Mouse (Mus musculus) adrenal gland, adult 2 months (tissue): Measurements from ENCODE around the gene Lamp1. TPM values are rescaled to one million over a fixed set of nuclear protein-coding genes. Genes with fewer than 3 reads are reported as not detected.

Experiments
- DNase-seq: peaks from one replicate; pipeline ENCODE4 v3.0.0; 2021
- polyA plus RNA-seq: library from polyadenylated mRNA; depleted of rRNA; stranded (reverse); fragments of >200 nt; gene quantifications from 2 replicates; pipeline ENCODE4 v1.2.3, GENCODE M21; 2012
- total RNA-seq, 2 experiments: library from RNA; stranded (reverse); gene quantifications; 2 replicates each; pipeline ENCODE4 v1.2.3; 2021

Lamp1 gene
- total and polyA plus RNA-seq, 3 experiments: 336 to 520 (median 476) TPM

GRCm38 (mm10) chr8:13163563-13163962 is 4.6 kb downstream of the Lamp1 start:
- no peak for DNase-seq

DNA sequence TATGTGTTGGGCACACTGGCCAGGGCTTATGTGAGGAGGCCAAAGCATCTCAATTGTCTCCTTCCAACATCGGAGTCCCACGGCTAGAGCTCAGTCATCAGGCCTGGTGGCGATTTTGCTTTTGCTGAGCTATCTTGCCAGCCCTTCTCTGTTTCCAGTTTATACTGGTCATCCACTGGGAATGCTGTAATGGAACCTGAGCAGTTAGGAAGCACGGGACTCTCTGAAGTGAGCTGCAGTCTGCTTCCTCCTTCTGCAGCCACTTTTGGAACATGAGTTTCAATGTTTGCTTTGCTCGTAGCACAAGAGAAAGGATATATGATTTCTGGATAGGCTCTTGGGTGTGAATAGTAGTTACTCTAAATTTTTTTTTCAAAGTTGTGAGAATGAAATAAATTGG is 5.4 kb downstream of the Lamp1 start:
- no peak for DNase-seq

DNA sequence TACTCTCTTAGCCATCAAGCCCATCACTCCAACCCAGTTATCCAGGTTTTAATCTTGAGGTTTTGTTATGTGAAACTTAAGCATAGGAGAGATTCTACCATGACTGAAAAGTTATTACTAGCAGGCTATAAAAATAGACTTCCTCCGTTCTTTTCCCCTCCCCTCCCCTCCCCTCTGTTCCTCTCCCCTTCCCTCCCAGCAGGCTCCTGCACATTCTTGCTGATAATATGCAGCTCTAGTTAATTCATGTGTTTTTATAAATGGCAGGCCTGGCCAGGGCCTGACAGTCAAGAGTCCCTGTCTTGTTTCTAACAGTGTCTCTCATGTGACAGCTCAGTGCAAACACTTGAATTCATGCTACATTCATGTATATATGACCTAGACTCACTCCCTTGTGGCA is 11.5 kb downstream of the Lamp1 start:
- no peak for DNase-seq

DNA sequence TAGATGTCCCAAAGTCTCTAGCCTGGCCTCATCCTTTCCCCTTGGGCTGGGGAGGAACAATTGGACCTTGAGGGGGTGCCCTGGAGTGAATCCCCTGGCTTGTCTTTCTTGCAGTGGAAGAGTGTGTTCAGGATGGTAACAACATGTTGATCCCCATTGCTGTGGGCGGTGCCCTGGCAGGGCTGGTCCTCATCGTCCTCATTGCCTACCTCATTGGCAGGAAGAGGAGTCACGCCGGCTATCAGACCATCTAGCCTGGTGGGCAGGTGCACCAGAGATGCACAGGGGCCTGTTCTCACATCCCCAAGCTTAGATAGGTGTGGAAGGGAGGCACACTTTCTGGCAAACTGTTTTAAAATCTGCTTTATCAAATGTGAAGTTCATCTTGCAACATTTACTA is 15.3 kb downstream of the Lamp1 start:
- DNase-seq: no peak

DNA sequence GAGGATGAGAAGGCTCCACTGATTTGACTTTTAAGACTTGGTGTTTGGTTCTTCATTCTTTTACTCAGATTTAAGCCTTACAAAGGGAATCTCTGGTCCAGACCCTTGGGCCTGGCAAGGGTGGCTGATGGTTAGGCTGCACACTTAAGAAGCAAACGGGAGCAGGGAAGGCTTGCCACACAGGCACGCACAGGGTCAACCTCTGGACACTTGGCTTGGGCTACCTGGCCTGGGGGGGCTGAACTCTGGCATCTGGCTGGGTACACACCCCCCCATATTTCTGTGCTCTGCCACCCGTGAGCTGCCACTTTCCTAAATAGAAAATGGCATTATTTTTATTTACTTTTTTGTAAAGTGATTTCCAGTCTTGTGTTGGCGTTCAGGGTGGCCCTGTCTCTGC is 15.8 kb downstream of the Lamp1 start:
- DNase-seq: no peak

- DNase-seq: no peak
Measured at GRCm38 (mm10) chr8:13175650-13176049, 16.7 kb downstream of the Lamp1 start.

GRCm38 (mm10) chr8:13177173-13177852 is 18.4 kb downstream of the Lamp1 start:
- no peak for DNase-seq

DNA sequence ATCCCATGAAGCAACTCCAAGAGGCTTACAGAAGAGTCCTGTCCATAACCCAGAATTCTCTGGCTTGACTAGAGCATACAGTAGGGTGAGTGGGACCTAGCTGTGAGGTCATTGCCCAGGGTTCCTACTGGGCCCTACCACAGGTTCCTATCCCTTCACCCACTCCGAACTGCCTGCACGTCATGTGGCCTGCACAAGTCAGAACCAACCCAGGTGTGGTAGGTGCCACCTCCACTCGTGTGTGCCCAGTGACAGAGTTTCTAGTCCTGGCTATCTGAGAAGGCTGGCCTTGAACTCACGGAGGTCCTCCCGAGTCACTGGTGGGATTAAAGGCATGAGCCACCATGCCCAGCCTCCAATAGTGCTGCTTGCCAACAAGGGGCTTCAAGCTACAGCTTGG is 19.2 kb downstream of the Lamp1 start:
- no peak for DNase-seq

DNA sequence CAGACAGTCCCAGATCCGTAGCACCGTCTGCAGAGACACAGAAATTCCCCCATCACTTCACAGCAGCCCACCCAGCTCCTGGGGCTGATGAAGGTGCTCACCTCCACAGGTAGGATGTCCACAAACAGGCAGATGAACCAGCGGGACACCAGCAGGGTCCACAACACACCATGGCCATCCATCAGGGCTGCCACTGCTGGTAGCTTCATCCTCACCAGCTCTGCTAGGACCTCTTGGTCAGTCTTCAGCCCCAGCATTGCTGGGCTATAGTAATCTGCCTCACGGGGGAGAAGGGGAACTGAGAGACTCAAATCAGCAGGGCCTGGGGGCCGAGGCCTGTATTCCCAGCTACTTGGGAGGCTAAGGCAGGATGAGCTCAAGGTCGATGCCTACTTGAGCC is 20.5 kb downstream of the Lamp1 start:
- no peak for DNase-seq

GRCm38 (mm10) chr8:13179948-13180347 is 21.0 kb downstream of the Lamp1 start:
- DNase-seq: no peak

DNA sequence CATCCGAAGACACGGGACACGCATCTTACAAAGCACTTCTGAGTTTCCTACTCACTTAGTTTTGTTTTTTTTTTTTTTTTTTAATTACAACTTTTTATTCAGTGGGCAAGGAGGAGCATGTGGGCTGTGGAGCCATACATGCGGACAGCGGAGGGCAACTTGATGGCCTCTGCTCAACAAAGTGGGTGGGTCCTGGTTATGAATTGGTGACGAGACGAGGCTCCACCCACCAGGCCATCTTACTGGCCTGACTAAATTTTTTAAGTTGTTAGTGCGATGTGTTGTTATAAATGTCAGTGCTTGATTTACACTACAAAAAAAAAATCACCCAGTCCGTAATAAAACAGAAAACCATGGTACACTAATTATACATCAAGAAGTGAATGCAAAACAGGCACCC is 21.4 kb downstream of the Lamp1 start:
- DNase-seq: no peak

GRCm38 (mm10) chr8:13180911-13181690 is 22.1 kb downstream of the Lamp1 start:
- peak; percentile 69 for DNase-seq

- DNase-seq: no peak
Measured at GRCm38 (mm10) chr8:13181691-13181976, 22.7 kb downstream of the Lamp1 start.

GRCm38 (mm10) chr8:13186819-13187218 is 27.9 kb downstream of the Lamp1 start:
- DNase-seq: no peak

GRCm38 (mm10) chr8:13187229-13187628 is 28.3 kb downstream of the Lamp1 start:
- no peak for DNase-seq

DNA sequence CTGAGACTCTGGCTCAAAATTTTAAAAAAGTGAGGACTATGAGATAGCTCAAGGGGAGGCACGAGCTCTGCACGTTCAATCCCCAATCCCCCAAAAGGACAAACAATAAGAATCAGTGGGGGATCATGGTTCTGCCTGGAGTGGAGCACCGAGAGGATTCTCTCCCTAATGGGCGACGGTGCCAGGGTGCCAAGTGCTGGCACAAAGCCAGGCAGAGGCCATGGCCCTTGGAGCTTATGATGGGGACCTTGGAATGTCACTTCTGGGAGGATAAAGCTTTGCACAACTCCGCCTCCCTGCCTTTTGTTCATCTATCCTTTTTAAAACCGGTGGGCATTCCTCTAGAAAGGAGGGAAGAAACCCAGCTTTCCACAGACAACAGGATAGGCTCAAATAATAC is 28.7 kb downstream of the Lamp1 start:
- DNase-seq: peak; percentile 65

- no peak for DNase-seq
Measured at GRCm38 (mm10) chr8:13188052-13188555, 29.1 kb downstream of the Lamp1 start.

GRCm38 (mm10) chr8:13188857-13189256 is 29.9 kb downstream of the Lamp1 start:
- no peak for DNase-seq

DNA sequence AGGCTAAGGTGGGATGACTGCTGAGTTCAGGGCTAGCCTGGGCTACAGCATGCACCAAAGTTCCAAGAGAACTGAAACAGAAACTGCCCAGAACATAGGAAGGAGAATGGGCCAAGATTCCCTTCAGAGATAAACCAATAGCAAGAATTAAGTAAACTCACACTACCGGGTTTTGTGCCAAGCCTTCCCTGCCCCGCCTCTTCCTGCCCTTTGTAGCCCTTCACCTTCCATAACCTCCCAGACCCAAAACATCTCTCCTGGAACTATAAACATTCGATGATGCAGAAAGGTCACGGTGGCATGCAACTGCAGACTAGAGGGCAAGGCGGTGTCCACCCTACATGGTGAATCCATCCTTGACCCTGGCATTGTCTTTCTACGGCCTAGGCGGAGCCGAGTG is 31.3 kb downstream of the Lamp1 start:
- no peak for DNase-seq

GRCm38 (mm10) chr8:13194818-13195217 is 35.9 kb downstream of the Lamp1 start:
- no peak for DNase-seq

DNA sequence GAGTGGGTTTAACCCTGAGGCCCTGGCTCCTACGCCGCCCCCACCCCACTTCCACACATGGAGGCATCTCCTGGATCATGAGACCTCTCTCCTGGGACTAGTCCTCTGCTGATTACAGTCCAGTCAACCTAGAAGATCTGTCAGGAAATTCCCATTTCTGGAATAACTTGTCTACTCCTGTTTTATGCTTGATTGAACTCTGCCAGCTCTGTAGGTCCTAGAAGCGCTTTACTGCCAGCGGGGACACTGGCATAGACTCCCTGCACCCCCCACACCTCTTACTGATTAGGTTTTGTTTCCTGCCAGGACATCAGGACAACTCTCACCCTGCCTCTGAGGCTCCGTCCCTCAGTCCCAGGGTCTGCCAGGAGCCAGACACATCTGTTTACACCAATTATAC is 38.5 kb downstream of the Lamp1 start:
- no peak for DNase-seq

DNA sequence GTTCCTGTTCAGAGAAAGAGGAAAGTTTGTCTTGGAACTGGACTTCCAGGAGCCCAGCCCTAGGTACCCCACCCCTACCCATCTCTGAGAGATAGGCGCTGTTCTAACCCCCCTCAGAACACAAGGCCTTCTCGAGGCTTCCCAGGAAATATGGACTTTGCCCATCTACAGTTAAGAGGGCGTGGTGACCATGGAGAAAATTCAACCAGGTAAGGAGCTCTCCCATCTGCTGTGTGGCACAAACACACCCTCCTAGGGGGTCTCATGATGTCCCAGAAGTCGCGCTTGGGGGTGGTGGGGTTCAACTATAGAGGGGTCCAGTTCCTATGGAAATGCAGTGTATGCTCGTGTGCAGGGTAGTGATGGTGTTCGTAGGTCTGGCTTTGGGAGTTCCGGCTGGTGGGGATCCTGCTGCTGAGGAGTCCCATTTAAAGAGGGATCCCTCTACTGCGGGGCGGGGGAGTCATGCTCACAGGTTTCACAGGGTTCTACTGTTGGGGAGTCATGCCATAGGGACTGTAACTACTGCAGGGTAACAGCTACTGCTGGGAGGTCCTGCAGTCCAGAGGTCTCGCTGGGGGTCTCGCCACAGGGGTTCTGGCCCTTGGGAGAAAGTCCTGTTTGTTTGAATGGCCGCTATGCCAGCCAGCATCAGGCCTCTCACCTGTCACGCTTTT is 40.6 kb downstream of the Lamp1 start:
- no peak for DNase-seq

DNA sequence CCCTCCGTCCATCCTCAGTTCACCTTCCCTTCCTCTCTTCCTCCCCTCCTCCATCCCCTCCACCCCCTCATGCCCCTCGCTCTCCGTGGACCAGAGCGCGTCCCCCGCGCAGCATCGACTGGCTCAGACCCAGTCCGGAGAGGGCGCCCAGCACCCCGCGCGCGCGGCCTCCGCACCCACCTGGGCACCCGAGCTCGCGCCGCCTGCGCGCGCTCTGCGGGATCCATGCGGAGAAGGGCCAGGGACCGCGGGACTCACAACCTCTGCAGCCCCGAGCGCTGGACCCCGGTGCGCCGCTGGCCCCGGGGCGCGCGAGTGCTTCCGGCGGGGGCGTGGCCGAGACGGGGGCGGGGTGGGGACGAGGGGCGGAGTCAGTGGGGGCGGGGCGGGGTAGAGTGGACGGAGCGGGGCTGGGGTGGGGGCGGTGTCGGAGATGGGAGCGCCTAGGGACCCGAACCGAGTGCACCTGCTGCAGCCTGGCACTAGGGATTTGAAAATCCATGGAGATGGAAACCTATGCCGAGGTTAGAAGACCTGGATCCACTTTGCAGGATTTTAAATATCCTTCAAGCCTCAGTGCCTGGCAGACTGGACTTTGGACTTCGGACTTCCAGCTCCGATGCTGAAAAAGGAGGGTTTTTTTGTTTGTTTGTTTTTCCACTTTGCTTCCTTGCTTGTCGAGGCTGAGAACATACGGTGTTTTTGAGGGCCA is 41.5 kb downstream of the Lamp1 start, which contains the start of gene Grtp1:
Grtp1 (minus strand) TSS at position 320 of the 712 bp plus-strand sequence.
- peak; percentile 86 for DNase-seq
